Mouse (Mus musculus) ovary, postnatal 36 days (tissue): ENCODE results near the gene Cdh1.

Source experiments
- DNase-seq: peaks from one replicate; pipeline ENCODE4 v3.0.0; 2022; ENCODE audit warnings: low spot score, mixed read lengths

Cdh1 gene

DNA sequence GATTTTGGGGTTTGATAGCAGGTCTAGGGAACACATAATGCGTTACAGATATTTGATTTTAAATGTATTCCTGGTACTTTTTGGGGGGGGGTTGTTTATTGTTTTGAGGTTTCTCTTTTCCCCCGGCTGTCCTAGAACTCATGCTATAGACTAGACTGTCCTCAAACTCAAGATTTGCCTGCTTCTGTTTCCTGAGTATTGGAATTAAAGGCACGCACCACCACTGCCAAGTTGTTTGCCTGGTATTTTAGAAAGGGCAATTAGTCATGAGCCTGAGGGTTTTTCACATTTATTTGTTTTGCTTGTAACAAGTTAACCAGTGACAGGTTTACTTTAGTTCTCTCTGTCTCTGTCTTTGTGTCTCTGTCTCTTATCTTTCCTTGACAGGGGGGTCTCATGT is 20.3 kb downstream of the Cdh1 start:
- DNase-seq = no peak

DNA sequence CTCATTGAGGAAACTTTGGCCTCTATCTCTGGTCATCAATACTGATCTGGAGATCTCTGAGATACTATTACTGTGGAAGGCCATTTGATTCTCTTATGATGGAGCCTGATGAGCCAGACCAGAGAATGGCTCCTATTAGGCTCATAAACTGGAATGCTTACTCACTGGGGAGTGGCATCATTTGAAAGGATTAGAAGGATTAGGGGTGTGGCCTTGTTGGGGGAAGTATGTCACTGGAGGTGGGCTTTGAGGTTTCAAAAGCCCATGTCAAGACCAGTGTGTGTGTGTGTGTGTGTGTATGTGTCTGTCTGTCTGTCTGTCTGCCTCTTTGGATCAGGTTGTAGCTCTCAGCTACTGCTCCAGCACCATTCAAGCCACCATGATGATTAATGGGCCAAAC is 20.8 kb downstream of the Cdh1 start:
- no peak for DNase-seq

DNA sequence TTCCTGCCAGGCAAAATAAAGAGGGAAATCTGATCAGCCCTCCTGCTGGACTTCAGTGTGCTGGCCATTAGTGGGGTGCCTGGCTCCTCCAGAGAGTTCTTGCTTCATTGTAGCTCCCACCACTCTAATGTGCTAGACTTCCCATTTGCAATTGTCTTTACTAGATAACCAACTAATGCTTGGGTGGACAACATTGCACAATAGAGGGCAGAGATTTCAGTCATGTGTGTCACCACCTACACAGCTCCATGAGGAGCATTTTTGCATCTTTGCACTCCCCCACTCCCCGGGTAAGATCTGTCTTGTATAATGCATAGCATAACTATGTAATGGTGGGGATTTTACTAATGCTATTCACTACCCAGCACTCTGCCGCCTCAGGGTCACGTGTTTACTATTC is 21.6 kb downstream of the Cdh1 start:
- DNase-seq = no peak

DNA sequence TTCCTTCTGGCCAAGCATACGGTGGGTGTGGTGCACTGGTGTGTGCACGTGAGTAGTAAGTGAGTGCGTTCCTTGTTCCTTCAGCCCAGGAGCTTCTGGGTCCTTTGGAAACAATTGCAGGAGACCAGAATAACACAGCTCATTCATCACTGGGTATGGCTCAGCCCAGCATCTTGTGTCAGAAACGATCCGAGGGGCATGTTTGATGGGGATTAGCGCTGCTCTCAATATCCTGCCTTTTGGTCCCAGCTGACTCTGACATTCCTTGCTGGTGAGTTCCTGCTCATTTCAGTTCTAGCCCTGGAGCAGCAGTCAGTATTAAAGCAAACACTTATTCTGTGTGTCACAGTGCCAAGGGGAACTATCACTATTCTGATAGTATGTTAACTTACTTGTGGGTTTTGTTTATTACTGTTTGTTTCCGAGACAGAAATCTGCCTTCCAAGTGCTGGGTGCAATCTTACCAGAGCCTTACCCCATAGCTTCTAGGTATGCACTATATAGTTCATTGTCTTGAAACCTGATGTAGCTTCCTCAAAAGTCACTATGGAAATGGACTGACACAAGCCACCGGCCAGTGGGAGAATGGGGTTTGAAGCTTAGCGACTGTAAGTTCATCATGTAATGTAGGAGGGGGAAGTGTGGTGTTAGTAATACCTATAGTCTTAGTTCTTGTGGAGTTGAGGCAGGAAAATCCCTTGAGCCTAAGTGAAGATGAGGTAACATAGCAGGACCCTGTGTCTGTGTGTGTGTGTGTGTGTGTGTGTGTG is 23.1 kb downstream of the Cdh1 start:
- no peak for DNase-seq

DNA sequence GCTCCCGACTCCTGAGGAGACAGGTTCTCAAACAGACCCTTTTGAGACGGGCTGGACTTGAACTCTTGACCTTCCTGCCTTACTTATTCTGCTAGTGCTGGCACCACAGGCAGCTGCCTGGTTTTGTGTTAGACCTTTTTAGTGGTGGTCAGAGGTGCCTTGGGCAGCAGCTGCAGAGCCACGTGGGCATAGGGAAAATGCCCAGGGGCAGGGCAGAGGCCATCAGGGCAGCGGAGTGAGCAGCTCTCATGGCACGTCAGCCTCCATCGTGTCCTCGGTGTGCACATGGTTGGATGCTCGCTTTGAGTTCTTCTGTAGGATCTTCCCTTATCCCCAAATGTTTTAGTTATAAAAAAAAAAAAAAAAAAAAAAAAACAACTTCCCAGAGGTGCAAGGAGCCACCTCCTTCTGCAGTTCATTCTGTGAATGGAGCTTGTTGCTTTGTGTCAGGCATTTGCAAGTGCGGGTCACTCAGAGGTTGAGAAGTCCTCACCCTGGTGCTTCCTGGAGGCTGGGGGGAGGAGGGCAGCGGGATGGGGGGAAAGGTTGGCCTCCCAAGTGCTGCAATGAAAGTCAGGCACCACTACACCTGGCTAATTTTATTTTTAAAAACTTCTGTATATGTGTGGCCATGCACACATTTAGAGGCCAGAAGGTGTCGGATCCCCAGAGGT is 25.3 kb downstream of the Cdh1 start:
- DNase-seq = no peak

DNA sequence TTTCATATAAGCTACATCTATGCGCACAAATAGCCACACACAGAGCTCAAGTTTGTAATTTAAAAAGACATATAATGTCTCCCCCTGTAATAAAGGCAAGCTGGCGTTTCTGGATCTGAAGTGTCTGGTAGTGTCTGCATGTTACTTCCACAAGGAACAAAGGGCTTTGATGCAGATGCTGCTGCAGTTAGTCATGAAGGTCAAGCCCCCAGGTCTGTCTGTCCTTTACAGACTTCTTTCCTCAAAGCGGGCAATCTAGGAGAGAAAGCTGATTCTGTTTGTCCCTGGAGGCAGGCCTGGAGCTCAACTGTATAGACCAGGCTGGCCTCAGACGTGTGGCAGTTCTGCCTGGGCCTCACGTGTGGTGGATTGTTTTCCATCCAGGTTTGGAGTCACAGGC is 26.3 kb downstream of the Cdh1 start:
- no peak for DNase-seq

DNA sequence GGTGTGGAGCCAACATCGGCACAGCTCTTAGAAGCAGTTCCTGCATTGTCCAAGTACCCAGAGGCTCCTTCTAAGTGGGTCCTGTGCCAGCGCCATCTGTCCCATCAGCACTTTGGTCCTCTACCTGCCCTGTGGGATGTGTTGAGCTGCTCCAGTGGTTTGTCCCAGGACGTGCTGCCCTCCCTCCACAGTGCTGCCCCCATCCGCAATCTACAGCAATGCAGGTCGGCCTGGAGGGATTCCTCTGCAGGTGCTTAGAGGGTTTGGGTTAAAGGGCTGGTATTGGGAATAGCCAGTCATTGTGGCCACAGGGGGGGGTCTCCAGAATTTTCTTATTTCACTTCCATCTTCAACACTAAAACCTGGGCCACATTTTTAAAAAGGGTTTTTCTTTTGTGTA is 28.8 kb downstream of the Cdh1 start:
- no peak for DNase-seq

DNA sequence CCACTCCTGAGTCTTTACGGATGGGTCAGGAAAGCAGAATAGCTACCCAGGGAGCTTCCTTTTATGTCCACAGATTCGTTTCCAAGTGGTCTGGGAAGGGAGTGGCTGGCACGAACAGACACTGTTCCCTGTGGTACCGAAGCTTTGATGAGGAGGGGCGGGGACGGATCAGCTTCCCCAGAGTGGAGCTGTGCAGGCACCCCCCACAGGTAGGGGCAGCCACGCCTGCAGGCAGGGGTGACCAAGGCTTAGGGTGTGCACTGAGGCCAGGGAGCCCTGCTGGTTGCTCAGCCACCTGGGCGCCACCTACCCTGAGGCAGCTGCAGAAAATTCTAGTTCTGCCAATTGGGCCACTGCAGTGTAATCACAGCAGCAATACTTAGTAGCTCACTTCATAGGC is 29.5 kb downstream of the Cdh1 start:
- no peak for DNase-seq

DNA sequence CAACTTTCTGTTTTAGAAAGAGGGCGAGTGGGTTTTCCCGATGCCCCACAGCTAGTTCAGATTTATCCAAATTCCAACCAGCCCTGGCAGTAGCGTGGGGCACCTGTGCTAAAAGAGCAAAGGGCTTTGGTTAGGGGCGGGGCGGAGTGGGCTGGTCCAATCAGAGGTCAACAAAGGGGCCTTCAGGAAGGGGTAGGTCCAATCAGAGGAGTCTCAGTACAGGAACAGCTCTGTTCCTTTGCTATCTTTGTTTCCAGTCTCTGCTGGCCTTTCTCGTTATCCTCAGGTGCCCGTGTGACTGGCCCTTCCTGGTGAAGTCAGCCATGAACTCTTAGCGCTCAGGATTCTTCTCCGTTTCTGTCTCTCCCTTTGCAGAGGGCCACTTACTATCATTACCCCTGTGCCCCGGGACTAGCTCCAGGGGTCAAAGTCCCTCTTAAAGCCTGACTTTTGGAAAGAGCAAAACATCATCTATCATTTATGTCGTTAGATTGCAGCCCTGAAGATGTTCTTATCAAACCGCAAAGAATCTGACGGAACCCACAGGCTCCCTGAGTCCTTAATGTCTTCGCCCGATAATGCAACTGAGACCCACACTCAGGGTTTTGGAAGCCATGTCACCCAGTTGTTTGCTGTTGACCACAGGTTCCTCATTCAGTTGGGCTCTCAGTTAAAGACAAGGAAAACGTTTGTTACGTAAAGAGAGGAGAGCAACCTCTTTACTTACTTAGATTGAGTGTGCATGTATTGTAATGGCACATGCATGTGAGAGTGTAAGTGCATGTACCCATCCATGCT is 30.4 kb downstream of the Cdh1 start:
- no peak for DNase-seq

DNA sequence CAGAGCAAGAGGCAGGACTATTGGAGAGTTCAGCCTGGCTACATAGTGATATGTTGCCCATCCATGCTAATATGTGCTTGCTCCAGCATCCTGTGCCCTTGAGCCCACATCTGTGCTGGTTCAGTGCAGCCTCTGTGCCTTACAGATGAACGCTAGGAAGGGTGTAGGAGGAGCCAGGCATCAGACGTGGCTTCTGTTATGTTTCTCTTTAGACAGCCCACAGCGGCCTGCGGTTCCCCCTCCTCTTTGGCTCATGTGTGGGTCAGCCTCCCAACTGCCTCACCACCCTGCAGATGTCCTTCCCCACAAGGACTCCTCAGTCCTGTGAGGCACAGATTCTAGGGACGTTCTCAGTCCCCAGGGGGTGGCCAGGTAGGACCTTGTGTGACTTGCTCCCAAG is 32.1 kb downstream of the Cdh1 start:
- no peak for DNase-seq

DNA sequence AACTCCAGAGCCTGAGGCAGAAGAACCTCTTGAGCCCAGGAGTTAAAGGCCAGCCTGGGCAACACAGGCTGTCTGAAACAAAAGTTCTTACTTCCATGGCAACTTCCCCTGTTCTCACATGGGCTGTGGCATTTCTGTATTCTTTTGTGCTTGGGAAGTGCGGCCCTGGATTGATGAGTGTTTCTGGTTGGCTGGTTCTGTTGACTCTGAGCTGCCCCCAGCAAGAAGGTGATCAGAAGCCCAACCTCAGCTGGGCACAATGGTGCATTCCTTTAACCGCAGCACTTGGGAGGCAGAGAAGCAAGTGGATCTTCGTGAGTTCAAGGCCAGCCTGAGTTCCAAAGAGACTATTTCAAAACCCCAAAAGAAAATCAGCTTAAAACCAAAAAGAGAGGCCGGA is 34.3 kb downstream of the Cdh1 start:
- no peak for DNase-seq

DNA sequence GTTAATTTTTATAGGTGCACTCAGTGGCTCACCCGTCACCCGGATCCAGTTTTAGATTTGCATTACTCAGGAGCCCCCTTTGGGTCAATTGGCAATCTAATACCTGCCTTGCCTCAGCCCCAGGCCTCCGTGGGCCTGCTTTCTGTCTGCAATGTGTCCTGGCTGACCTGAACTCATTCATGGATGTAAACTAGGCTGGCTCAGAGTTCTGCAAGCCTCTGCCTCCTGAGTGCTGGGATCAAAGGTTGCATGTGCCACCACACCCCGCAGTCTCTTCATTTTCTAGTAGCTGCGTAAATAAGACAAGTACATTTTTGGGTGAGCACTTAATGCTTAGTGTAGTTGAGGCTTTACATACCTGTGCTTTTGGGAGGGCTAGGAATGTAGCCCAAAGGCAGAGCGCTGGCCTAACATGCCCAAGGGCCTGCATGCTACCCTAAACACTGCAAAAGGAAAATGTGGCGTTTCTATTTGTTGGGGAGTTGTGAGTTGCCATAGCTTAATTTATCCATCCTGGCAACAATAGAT is 35.7 kb downstream of the Cdh1 start:
- DNase-seq = no peak

DNA sequence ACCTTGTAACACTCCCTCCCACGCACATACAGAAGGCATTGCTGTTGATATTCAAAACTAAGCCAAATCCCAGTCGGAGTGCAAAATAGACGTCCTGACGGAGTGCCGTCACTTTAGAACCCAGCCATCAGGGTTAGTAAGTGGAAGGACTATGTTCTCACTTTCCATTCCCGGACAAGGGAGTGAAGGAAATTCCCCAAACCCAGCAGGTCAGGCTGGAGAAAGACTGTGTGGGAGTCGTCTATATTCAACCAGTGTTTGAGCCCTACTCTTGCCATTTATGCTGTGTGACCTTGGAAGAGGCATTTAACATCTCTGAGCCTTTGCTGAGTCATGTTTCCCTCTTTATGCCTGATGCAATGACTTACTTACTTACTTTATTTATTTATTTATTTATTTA is 37.1 kb downstream of the Cdh1 start:
- DNase-seq = no peak

DNA sequence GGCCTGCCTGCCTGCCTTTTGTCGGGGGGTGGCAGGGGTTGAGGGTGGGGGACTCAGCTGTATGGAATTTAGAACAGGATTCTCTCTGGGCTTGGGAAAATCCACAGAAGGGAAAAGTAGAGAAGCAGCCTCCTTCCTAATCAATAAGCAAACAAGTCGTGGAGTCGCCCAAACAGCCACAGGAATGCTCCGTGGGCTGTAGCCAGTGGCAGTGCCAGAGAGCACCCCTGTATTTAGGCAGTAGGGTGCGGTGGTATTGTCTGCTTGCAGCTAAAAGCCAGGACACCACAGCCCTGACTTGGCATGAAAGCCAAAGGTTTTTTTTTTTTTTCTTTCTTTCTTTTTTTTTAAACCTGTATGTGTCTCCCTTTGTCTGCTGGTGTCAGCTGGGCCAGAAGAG is 37.8 kb downstream of the Cdh1 start:
- no peak for DNase-seq

DNA sequence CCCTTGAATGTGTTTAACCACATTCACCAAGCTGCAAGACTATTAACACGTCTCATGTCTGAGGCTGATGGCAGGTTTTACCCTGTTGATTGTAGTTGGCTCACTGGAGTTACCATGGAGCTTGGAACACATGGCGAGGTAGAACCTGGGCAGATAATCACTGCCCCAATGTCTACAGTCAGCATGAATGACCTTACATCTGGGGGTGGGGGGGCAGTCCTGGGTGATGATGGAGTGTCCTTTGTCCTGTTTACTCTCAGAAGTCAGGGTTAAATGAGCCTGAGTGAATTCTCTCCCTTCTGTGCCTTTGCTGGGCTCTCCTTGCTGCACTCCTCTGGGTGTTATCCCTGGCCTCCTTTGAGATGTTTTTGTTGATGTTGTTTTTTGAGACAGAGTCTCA is 39.0 kb downstream of the Cdh1 start:
- no peak for DNase-seq

DNA sequence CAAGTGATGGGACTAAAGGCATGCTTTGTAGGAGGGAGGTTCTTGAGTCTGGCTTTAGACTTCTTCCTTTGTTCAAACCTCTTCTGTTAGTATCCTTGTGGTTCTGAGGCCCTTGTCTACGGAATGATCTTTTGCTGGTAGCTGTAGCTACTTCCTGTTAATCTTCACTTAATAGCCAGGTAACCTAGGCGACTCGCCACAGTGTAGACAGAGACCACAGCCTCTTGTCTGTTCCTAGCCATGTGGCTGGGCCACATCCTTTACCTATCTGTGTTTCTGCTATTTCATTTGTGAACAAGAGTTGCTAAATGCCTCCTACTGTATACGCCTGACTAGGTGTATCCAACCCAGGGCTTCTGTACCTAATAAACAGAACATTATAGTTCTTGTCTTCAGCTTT is 39.9 kb downstream of the Cdh1 start:
- DNase-seq = no peak

DNA sequence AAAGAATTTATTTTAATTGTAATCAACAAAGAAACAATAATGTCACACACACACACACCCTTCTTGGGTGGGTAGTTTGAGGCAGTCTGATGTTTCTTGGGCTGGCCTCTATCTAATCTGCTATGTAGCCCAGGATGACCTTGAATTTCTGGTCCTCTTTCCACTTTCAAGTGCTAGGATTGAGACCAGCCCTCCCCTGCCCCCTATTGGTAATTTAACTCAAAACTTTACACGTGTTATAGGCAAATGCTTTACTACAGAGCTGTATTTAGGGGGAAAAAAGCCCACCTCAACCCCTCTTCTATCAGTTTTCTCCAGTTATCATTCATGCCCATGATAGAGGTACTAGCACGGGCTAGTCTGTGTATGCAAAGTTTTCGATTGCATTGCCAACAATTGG is 41.8 kb downstream of the Cdh1 start:
- no peak for DNase-seq

DNA sequence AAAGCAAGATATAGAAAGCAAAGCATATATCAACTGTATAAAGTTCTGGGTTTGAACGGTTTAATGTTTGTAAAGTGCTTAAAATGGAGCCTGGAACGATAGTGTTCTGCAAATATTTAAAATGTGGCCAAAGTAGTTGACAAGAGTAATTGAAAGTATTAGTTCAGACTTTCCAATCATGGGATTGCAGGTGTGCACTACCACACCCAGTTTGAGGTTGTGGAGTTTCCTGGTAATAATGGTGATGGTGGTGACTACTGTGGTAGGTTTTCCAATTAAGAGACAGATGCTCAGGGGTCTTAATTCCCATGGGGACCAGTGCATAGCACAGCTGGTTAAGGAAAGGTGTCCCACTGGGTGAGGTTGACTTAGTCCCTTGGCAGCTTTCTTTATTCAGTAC is 43.0 kb downstream of the Cdh1 start:
- no peak for DNase-seq

DNA sequence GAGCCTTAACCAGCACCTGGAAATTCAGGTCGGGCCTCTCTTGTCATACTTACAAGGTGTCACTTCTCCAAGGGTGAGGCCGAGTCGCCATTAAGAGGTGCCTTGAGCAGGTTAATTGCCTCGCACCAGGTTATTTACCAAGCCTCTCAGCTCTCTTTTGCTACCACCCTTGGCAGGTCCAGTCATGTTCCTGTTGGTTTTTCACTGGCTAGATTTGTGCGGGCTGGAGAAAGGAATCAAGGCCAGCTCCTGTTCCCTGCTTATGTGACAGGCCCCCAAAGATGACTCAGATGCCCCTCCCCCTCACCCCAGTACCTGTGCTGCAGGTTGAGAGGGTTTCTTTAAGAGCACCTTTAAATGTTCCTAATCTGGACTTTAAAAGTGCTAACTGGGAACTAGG is 43.6 kb downstream of the Cdh1 start:
- DNase-seq = no peak

DNA sequence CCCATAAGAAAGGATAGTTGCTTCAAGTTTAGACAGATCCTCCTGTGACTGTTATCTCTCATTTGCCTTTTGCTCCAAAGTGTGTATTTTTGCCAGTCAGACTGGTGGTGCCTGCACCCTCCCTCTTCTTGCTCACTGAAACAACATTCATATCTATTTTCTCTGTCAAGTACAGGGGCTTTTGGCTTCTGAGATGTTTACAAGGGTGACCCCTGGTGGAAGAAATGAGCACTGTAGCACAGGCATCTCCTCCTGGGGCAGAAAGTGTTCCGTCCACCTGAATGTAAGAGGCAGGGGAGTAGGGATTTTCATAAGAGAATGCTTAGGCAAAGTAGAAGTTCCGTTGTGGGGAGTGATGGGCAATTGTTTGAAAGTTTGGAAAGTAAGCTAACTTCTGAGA is 44.2 kb downstream of the Cdh1 start:
- DNase-seq = peak; percentile 60

DNA sequence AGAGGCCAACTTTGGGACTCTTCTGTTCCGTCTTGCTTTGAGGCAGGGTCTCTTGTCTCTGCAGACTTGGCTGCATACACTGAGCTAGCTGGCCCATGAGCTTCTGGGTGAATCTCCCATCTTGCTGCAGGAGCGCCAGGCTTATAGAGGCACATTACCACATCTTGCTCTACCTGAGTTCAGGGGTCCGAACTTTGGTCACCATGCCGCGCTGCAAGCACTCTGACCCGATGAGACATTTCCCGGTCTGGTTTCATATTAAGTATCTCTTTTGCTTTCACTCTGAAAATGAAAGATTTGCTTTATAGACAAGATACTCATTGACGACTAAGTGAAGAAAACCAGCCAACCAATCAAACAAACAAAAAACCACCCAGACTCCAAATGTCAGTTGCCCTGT is 45.3 kb downstream of the Cdh1 start:
- DNase-seq = no peak

DNA sequence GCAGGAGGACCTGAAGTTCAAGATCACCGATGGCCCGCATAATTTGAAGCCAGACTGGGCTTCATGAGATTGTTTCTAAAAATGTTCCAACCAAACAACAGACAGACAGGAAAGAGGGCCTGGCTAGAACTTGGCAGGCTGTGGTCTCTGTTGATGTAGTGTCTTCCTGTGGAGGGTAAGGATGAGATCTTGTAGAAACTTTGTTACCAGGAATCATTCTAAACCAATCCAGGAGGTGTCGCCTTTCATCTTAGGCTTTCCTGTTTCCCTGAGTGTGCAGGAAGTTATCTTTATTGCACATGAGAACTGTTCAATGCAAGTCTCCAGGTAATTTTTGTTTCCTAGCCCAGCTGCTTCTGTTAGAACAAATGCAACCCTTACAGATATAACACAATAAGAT is 48.8 kb downstream of the Cdh1 start:
- DNase-seq = no peak

DNA sequence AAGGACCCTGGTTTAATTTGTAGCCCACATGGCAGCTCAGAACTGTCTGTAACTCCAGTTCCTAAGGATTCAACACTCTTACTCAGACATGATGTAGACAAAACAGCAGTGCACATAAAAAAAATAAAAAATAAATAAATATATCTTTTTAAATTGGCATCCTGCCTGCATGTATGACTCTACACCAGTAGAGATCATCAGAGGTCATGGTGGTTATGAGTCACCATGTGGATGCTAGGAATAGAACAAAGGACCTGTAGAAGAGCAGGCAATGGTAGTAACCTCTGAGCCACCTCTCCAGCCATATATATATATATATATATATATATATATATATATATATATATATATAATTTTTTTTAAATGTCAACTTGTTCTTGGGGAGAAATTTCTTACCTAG is 52.9 kb downstream of the Cdh1 start:
- no peak for DNase-seq
